Mouse (Mus musculus): ENCODE results near the gene Fam196a.

- TF ChIP-seq POLR2A (IDR thresholded peaks at IDR 0.05; ENCODE audit: low read depth, low read length), result no peak
- TF ChIP-seq CTCF (IDR thresholded peaks at IDR 0.05; ENCODE audit: borderline replicate concordance, insufficient read depth, low read length), result no peak
Measured at GRCm38 (mm10) chr7:134880431-134880830, 57.8 kb downstream of the Fam196a start.

Data from embryonic fibroblast, embryonic 13.5 days (primary cell).